Mouse (Mus musculus): Measurements from ENCODE around the gene Il17rd. TPM values are rescaled to one million over a fixed set of nuclear protein-coding genes. Genes with fewer than 3 reads are reported as not detected.
A peak's percentile ranks its signal among the peaks of the same experiment; 100 is the strongest.

Gene Il17rd
- polyA plus RNA-seq, 1 experiment from 2014 or later, result 0.73 TPM

DNA sequence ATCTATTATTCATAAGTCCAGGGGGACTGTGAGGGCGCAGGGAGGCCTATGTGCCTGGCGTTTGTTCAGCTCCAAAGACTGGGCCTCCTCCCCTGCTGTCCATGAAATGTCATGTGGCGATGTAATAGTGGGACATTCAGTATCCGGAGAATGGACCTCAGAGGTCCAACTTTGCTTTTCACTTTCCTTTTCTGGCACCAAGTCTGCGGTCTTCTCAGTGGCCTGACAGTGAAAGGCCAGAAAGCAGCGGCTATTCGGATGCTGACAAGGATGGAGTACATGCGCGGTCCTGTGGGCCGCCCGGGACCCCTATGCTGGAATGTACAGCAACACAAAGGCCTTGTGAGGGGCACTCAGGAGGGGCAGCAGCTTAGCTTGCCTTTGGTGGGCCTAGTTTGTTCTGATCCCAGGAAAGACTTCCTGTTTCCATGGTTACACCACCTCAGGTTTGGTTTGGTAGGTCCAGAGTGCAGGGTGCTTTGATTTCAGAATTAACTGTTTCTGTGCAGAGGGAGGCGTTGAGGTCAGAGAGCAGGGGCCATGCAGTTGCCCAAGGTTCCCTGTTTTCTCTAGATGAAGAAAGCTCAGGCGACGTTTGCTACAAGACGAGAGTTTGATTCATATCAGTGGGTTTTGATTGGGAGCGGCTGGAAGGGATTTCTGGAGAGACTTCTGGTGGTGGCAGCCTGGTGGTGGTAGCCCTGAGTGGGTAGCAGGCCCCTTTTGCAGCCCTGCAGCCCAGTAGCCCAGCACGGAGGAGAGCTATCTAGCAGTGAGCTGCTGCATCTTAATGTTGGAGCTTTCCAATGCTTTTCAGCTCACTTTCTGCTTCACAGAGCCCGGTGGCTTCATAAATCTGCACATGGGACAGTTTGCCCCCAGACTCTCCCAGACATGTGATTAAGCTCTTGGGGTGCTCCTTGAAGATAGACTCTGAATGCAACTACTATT lies 12.1 kb downstream of the Il17rd start:
- H3K9ac ChIP-seq (ENCODE audit: low read depth, low read length), result no peak overlapping the region

DNA sequence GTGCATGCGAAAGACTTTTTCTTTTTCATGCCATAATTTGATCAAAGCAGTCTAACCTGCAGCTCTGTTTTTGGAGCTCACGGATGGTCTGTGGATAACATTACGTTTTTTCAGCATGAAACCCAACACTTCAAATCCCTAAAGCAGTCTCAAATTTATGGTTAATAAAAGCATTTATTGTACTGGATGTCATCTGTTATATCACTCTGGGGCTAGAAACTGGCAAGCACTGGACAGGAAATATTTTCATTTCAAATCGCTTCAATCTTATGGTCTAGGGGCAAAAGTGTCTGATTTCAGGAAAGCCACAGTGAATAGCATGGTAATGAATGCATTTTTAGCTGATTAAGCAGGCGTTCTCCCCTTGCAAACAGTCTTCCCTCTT lies 12.8 kb downstream of the Il17rd start:
- WGBS, result 80% methylated on average over 5 of the region's 5 CpGs
- Histone ChIP-seq H3K4me2 (replicated peaks; ENCODE audit: low read depth) (no peak overlapping the region), H3K27ac (ENCODE audit: low read depth, low read length) (no peak overlapping the region), H3K36me3 (ENCODE audit: control insufficient read depth, insufficient read depth) (no peaks in the 10 kb centered on the region), H3K9me3 (ENCODE audit: control insufficient read depth) (no peaks in the 10 kb centered on the region), H3K27me3 (replicated peaks; ENCODE audit: control insufficient read depth, insufficient read depth, low read length) (no peaks in the 10 kb centered on the region), H3K4me1 (replicated peaks; ENCODE audit: control insufficient read depth, insufficient read depth, low read length) (no peaks in the 10 kb centered on the region), H3K9ac (ENCODE audit: low read depth, low read length) (no peak overlapping the region), H3K4me3 (ENCODE audit: low read depth, low read length) (no peak overlapping the region)
- TF ChIP-seq CTCF (IDR thresholded peaks at IDR 0.05; ENCODE audit: low read depth), result no peak
- no peak for ATAC-seq

More for the DNA sequence above, 12.1 kb downstream of the Il17rd start:
- Histone ChIP-seq H3K4me1 (replicated peaks; ENCODE audit: control insufficient read depth, insufficient read depth, low read length) (no peaks in the 10 kb centered on the region), H3K27ac (ENCODE audit: low read depth, low read length) (no peak overlapping the region), H3K36me3 (ENCODE audit: control insufficient read depth, insufficient read depth) (no peaks in the 10 kb centered on the region), H3K9me3 (ENCODE audit: control insufficient read depth) (no peaks in the 10 kb centered on the region), H3K4me2 (replicated peaks; ENCODE audit: low read depth) (no peak overlapping the region), H3K27me3 (replicated peaks; ENCODE audit: control insufficient read depth, insufficient read depth, low read length) (no peaks in the 10 kb centered on the region), H3K4me3 (ENCODE audit: low read depth, low read length) (no peak overlapping the region)
- ATAC-seq, result no peak
- TF ChIP-seq CTCF (IDR thresholded peaks at IDR 0.05; ENCODE audit: low read depth), result no peak
- 65% methylated on average over 18 of the region's 18 CpGs for WGBS

DNA sequence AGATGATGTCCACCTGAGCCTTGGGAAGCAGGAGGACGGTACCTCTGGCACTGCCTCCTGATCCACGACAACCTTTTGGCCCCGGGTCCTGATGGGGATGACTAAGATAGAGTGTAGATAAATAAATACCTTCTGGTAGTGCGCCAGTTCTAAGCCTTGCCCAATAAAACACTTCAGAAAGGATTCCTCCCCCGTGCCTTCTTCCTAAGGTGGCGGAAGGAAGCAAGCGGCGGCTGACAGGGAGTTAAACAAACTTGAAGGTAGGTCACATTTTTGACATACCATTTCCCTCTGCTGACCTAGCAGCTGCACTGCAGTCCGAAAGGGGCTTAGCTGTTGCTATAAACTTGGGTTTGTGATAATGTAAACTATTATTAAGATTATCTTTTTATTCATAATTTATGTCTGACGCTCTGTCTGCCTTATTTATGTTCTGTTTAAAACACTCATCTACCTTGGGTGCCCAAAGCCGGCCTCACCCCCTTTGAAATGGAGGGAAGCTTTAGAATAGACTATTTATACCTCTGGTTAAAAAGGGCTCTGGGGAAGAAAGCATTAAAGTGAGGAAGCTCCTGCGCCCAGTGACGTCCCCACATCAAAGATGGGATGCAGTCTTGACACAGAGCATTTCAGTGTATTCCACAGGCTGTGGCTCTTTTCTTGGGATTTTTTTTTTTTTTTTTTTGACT lies 19.9 kb downstream of the Il17rd start:
- no peaks in the 10 kb centered on the region for H3K9me3 ChIP-seq (ENCODE audit: control insufficient read depth)
- H3K4me1 ChIP-seq (replicated peaks; ENCODE audit: control insufficient read depth, insufficient read depth, low read length), result no peaks in the 10 kb centered on the region
- 20% methylated on average over 13 of the region's 13 CpGs for WGBS
- no peaks in the 10 kb centered on the region for H3K36me3 ChIP-seq (ENCODE audit: control insufficient read depth, insufficient read depth)
- H3K9ac ChIP-seq (ENCODE audit: low read depth, low read length), result no peak overlapping the region
- ATAC-seq, result no peak
- no peak overlapping the region for H3K4me2 ChIP-seq (replicated peaks; ENCODE audit: low read depth)
- no peak overlapping the region for H3K27ac ChIP-seq (ENCODE audit: low read depth, low read length)
- peak; percentile 33; the same call in 1 of the 2 replicates for TF ChIP-seq CTCF (IDR thresholded peaks at IDR 0.05; ENCODE audit: low read depth)
- no peaks in the 10 kb centered on the region for H3K27me3 ChIP-seq (replicated peaks; ENCODE audit: control insufficient read depth, insufficient read depth, low read length)
- no peak overlapping the region for H3K4me3 ChIP-seq (ENCODE audit: low read depth, low read length)

DNA sequence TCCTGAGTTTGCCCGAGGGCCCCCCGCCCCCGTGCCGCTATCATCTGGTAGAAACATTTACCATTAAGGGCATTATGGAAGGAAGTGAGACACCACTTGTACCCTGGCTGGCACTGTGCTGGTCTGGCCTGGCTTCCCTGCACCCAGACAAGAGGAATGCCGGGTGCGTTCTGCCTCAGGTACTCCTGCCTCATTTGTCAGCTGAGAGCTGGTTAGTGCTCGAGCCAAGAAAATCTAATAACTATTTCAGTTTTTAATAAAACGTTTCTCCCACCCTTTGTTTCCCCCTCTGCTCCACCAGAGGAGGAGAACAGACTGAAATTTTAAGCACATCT lies 20.4 kb downstream of the Il17rd start:
- Histone ChIP-seq H3K36me3 (ENCODE audit: control insufficient read depth, insufficient read depth) (no peaks in the 10 kb centered on the region), H3K27me3 (replicated peaks; ENCODE audit: control insufficient read depth, insufficient read depth, low read length) (no peaks in the 10 kb centered on the region), H3K4me2 (replicated peaks; ENCODE audit: low read depth) (no peak overlapping the region), H3K9ac (ENCODE audit: low read depth, low read length) (no peak overlapping the region), H3K27ac (ENCODE audit: low read depth, low read length) (no peak overlapping the region), H3K4me3 (ENCODE audit: low read depth, low read length) (no peak overlapping the region), H3K4me1 (replicated peaks; ENCODE audit: control insufficient read depth, insufficient read depth, low read length) (no peaks in the 10 kb centered on the region), H3K9me3 (ENCODE audit: control insufficient read depth) (no peaks in the 10 kb centered on the region)
- TF ChIP-seq CTCF (IDR thresholded peaks at IDR 0.05; ENCODE audit: low read depth), result no peak
- no peak for ATAC-seq
- WGBS, result 22% methylated on average over 8 of the region's 8 CpGs

DNA sequence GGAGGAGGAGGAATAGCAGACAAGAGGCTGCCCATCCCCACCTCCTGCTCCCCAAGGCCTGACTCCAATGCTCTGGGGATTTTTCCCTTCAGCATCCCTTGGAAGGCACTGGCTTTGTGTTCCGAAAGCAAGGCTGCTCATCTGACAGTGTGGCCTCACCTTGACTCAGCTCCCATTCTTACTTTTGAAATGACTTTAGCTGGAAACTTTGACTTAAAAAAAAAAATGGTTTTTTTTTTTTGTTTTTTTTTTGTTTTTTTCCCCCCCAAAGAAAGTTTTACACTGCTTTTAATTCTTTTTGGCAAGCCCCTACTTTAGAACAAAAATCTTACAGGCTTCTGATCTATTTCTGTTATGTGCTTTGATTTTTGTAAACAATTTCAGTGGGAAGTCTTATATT lies 24.6 kb downstream of the Il17rd start:
- no peaks in the 10 kb centered on the region for H3K27me3 ChIP-seq (replicated peaks; ENCODE audit: control insufficient read depth, insufficient read depth, low read length)
- H3K9me3 ChIP-seq (ENCODE audit: control insufficient read depth), result no peaks in the 10 kb centered on the region
- TF ChIP-seq CTCF (IDR thresholded peaks at IDR 0.05; ENCODE audit: low read depth), result no peak
- no peak overlapping the region for H3K27ac ChIP-seq (ENCODE audit: low read depth, low read length)
- no peak overlapping the region for H3K4me3 ChIP-seq (ENCODE audit: low read depth, low read length)
- no peaks in the 10 kb centered on the region for H3K36me3 ChIP-seq (ENCODE audit: control insufficient read depth, insufficient read depth)
- H3K4me1 ChIP-seq (replicated peaks; ENCODE audit: control insufficient read depth, insufficient read depth, low read length), result peaks cover 5% of the 10 kb centered on the region
- no peak overlapping the region for H3K4me2 ChIP-seq (replicated peaks; ENCODE audit: low read depth)
- WGBS, result 85% methylated on average over 1 of the region's 1 CpGs
- ATAC-seq, result no peak
- H3K9ac ChIP-seq (ENCODE audit: low read depth, low read length), result no peak overlapping the region

DNA sequence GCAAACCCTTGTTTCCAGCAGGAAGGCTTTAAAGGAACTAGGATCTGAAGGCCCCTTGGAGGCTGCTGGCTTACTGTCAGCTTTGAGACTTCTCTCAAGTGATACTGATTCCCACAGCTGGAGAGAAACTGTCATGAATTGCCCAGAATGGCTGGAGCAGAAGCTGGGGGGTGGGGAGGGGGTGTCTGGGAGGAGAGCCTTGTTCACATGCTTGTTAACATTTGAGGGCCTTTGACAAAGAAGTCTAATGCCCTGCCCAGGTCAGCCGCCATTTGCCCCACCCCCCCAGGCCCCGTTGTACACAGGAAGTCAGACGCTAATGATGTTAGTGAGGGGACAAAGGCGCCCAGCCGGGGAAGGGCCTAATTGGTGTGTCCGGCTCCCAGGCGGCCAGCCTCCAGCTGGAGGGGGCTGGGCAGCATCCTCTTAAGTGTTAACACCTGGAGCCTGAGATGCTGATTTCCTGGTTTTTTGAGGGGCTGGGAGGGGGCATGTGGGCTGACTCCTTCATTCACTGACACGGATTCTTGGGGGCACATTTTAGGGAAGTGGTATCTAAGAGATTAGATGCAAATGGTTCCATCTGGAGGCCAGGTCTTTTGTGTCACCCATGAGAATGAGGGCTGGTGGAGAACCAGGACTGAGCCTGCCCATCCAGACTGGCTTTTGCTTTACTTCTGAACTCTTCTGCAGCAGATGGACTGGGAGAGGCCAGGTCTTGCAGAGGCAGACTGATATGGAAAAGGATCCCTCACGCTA lies 27.6 kb downstream of the Il17rd start:
- 34% methylated on average over 9 of the region's 9 CpGs for WGBS
- H3K4me2 ChIP-seq (replicated peaks; ENCODE audit: low read depth), result no peak overlapping the region

More for the DNA sequence above, 27.6 kb downstream of the Il17rd start:
- no peaks in the 10 kb centered on the region for H3K9me3 ChIP-seq (ENCODE audit: control insufficient read depth)
- no peaks in the 10 kb centered on the region for H3K36me3 ChIP-seq (ENCODE audit: control insufficient read depth, insufficient read depth)
- no peak overlapping the region for H3K9ac ChIP-seq (ENCODE audit: low read depth, low read length)
- no peak overlapping the region for H3K27ac ChIP-seq (ENCODE audit: low read depth, low read length)
- no peak overlapping the region for H3K4me3 ChIP-seq (ENCODE audit: low read depth, low read length)
- H3K27me3 ChIP-seq (replicated peaks; ENCODE audit: control insufficient read depth, insufficient read depth, low read length), result no peaks in the 10 kb centered on the region
- peaks cover 7% of the 10 kb centered on the region for H3K4me1 ChIP-seq (replicated peaks; ENCODE audit: control insufficient read depth, insufficient read depth, low read length)
- ATAC-seq, result no peak; the same call in 1 of the 2 replicates
- TF ChIP-seq CTCF (IDR thresholded peaks at IDR 0.05; ENCODE audit: low read depth), result no peak
